Mouse (Mus musculus): Measurements from ENCODE around the gene Dnaaf3. TPM values are rescaled to one million over a fixed set of nuclear protein-coding genes. Genes with fewer than 3 reads are reported as not detected.

The Dnaaf3 gene
- polyA plus RNA-seq, 1 experiment from 2014 or later: 3.0 TPM

DNA sequence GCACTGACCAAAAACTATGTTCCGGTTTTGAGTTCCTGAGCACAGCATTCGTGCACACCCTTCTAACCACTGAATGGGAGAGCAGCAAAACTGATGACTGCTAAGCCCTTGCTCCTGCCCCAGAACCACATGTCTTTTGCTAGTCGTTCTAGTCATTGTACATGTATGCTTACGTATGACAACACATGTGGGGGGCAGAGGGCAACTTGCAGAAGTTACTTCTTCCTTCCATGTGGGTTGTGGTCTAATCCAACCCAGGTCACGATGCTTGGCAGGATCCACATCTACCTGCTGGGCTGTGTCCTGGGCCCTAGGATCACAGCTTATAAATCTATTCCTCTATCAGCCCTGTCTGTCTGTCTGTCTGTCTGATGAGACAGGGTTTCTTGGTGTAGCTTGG is 28.4 kb downstream of the Dnaaf3 start:
- DNase-seq (ENCODE audit: low spot score): no peak
- Histone ChIP-seq H3K27ac (replicated peaks) (no peak overlapping the region), H3K9me3 (no peaks in the 10 kb centered on the region; the same call in 1 of the 2 replicates), H3K27me3 (replicated peaks; ENCODE audit: low read depth, poor library complexity, severe bottlenecking) (peaks cover 5% of the 10 kb centered on the region; the same call in 1 of the 2 replicates), H3K4me1 (peaks cover 25% of the 10 kb centered on the region), H3K4me3 (no peak overlapping the region), H3K36me3 (replicated peaks) (0 out of 2 replicates have a peak, but pooled peaks cover 3% of the 10 kb centered on the region)
- 90% methylated on average over 5 of the region's 5 CpGs for WGBS

DNA sequence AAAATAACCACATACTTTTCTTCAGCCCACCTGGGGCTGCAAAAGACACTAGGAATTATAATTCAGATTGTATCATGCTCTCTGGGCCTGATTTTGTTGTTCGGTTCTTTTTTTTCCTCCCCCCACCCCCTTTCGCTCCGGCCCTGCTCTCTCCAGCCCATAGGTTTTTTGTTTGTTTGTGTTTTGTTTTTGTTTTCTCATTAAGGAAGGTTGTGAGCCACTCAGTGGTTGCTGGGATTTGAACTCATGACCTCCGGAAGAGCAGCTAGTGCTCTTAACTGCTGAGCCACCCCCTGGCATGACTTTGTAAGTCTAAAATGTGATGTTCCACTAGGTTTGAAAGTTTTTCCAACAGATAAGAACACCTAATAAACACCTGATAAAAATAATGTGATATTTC is 29.2 kb downstream of the Dnaaf3 start:
- Histone ChIP-seq H3K9me3 (no peaks in the 10 kb centered on the region; the same call in 1 of the 2 replicates), H3K27me3 (replicated peaks; ENCODE audit: low read depth, poor library complexity, severe bottlenecking) (no peaks in the 10 kb centered on the region), H3K27ac (replicated peaks) (no peak overlapping the region), H3K36me3 (replicated peaks) (0 out of 2 replicates have a peak, but pooled peaks cover 4% of the 10 kb centered on the region), H3K4me1 (peaks cover 32% of the 10 kb centered on the region), H3K4me3 (no peak overlapping the region)
- 80% methylated on average over 4 of the region's 4 CpGs for WGBS
- DNase-seq (ENCODE audit: low spot score): no peak

DNA sequence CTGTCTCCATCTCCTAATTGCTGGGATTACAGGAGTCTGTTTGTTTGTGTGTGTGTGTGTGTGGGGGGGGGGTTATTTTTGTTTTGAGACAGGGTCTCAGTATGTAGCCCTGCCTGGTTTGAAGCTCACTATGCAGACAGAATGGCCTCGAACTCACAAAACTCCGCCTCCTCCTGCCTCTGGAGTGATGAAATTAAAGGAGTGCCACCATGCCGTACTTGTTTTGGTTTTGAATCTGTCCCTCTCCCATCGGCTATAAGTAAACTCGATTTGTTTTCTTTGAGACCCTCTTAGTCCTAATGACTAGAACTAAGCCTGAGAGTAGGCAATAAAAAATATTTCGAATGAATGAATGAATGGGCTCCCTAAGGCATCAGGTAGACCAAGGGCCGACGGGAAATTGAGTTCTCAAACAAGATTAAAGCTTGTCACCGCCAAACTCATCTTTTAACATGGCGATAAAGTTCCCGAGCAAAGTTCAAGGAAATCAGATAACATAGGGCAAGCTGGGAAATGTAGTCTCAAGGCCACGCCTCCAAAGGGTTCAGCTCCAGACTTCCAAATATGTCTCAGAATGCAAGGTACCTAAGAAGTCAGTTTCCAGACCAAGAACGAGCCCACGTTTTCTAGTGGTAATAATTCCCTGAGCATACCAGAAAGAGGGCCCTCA is 29.7 kb downstream of the Dnaaf3 start:
- Histone ChIP-seq H3K27ac (replicated peaks) (peak overlapping the region; percentile 93), H3K27me3 (replicated peaks; ENCODE audit: low read depth, poor library complexity, severe bottlenecking) (no peaks in the 10 kb centered on the region), H3K4me1 (peaks cover 35% of the 10 kb centered on the region), H3K9me3 (no peaks in the 10 kb centered on the region; the same call in 1 of the 2 replicates), H3K36me3 (replicated peaks) (peaks cover 6% of the 10 kb centered on the region), H3K4me3 (peak overlapping the region; percentile 97)
- peak; percentile 36 for DNase-seq (ENCODE audit: low spot score)
- WGBS: 12% methylated on average over 14 of the region's 14 CpGs

DNA sequence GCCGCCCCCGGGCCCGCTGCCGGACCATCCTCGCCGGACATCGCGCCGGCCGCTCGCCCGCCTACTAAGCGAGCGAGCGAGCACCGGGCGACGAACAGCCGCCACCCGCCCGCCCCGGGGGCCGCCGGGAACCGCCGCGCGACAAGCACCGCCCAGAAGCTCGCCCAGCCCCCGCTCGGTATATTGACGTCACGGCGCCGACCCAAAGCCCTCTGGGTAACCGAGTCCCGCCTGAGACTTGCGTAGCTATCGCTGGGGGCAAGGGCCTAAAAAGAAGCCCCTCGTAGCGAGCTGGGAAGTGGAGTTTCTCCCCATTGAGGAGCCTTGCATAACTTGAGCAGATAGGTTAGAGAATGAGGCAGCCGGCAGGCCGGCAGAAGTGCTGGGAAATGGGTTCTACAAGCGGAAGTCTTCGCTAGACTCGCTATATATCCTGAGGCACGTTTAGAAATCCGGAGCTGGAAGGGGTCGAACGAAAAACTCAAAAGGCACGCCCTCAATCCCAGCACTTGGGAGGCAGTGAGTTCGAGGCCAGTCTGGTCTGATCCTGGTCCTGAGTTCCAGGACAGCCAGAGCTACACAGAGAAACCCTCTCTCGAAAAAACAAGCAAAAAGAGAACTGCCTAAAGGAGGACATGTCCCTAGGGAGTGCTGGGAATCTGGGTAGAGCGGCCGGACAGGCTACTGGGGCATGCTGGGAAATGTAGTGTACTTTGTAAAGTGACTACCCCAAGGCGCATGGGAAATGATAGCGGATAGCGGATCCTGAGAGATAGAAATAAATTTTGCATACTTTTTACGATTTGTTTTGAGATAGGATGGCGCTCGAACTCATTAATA is 30.5 kb downstream of the Dnaaf3 start, which contains the start of gene Ppp1r12c:
Gene Ppp1r12c, minus strand, starts transcription at position 123 of the 840 bp plus-strand sequence.
- Histone ChIP-seq H3K4me1 (peaks cover 35% of the 10 kb centered on the region), H3K4me3 (peak within 1 kb of the TSS; percentile 97), H3K9me3 (no peaks in the 10 kb centered on the region; the same call in 1 of the 2 replicates), H3K27ac (replicated peaks) (peak within 1 kb of the TSS; percentile 93), H3K27me3 (replicated peaks; ENCODE audit: low read depth, poor library complexity, severe bottlenecking) (no peaks in the 10 kb centered on the region), H3K36me3 (replicated peaks) (peaks cover 14% of the 10 kb centered on the region)
- WGBS: under 1% methylated on average over 62 of the region's 62 CpGs
- peak; percentile 95 for DNase-seq (ENCODE audit: low spot score)

DNA sequence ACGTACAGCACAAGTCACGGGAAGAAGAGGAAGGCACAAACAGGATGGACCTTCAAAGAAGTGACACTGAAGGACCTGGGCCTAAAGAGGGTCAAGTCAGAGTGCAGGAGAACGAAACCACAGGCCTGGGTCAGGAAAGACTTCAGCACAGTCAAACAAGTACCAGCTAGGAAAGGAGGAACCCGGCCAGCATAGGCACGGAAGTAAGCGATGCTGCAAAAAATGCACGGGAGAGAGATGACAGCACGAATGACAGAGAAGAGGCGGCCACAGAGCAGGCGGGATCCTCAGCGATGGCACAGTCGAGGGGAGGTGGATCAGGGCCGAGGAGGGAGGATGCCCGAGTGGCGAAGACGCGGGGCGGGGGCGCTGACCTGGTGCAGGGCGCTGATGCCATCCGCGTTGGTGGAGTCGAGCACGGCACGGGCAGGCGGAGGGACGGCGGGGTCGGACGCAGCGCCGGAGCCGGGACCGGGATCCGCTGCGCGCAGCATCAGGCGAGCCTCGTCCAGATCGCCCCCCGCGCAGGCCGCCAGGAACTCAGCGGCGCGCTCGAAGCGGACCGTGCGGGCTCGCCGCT is 31.3 kb downstream of the Dnaaf3 start:
- under 1% methylated on average over 49 of the region's 52 CpGs for WGBS
- peaks cover 22% of the 10 kb centered on the region for H3K36me3 ChIP-seq (replicated peaks)
- H3K9me3 ChIP-seq: no peaks in the 10 kb centered on the region; the same call in 1 of the 2 replicates
- H3K4me3 ChIP-seq: peak overlapping the region; percentile 97
- peak overlapping the region; percentile 93 for H3K27ac ChIP-seq (replicated peaks)
- peak; percentile 55 for DNase-seq (ENCODE audit: low spot score)
- no peaks in the 10 kb centered on the region for H3K27me3 ChIP-seq (replicated peaks; ENCODE audit: low read depth, poor library complexity, severe bottlenecking)
- H3K4me1 ChIP-seq: peaks cover 35% of the 10 kb centered on the region

DNA sequence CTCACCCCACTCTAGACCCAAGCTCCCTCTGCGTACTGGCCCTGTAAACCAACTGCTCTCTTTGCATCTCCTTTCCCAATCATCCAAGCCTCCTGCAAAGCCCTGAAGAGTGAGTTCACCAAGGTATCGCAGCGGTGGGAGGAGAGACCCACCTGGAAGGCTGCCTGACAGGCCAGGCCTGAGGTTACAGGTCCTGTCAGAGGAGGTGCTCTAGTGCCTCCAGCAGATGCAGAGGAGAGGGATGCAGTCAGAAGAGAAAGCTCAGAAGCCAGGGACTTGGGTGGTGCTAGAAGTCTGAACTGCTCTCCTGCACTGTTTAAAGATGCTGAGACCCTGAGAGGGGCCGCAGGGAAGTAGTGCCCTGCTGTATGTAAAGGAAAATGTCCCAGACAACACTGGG is 33.2 kb downstream of the Dnaaf3 start:
- no peak for DNase-seq (ENCODE audit: low spot score)
- H3K27me3 ChIP-seq (replicated peaks; ENCODE audit: low read depth, poor library complexity, severe bottlenecking): no peaks in the 10 kb centered on the region
- H3K4me3 ChIP-seq: peak overlapping the region; percentile 97
- no peak overlapping the region for H3K27ac ChIP-seq (replicated peaks)
- H3K4me1 ChIP-seq: peaks cover 35% of the 10 kb centered on the region
- H3K36me3 ChIP-seq (replicated peaks): peaks cover 41% of the 10 kb centered on the region
- no peaks in the 10 kb centered on the region; the same call in 1 of the 2 replicates for H3K9me3 ChIP-seq
- WGBS: 89% methylated on average over 4 of the region's 4 CpGs

DNA sequence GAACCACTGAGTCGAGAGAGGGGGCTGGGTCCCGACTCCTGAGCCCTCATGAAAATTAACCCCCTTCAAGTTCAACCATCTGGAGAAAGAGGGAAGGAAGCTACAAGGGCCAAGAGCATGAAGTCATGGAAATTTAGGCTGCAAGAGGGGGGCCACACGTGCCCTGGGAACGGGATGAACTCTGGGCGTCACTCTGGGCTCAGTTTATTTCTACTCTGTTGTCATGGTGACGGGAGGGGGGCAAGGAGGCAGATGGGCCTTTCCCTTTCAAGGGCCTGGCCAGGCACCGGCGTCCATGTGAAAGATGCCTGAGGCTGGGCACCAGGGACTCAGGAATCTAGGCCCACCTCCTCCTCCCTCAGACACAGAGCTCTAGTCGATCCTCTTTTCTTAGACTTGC is 34.0 kb downstream of the Dnaaf3 start:
- Histone ChIP-seq H3K9me3 (no peaks in the 10 kb centered on the region; the same call in 1 of the 2 replicates), H3K36me3 (replicated peaks) (peaks cover 48% of the 10 kb centered on the region), H3K27ac (replicated peaks) (no peak overlapping the region), H3K27me3 (replicated peaks; ENCODE audit: low read depth, poor library complexity, severe bottlenecking) (no peaks in the 10 kb centered on the region), H3K4me3 (peak overlapping the region; percentile 97), H3K4me1 (peaks cover 35% of the 10 kb centered on the region)
- WGBS: 40% methylated on average over 9 of the region's 9 CpGs
- DNase-seq (ENCODE audit: low spot score): peak; percentile 61

DNA sequence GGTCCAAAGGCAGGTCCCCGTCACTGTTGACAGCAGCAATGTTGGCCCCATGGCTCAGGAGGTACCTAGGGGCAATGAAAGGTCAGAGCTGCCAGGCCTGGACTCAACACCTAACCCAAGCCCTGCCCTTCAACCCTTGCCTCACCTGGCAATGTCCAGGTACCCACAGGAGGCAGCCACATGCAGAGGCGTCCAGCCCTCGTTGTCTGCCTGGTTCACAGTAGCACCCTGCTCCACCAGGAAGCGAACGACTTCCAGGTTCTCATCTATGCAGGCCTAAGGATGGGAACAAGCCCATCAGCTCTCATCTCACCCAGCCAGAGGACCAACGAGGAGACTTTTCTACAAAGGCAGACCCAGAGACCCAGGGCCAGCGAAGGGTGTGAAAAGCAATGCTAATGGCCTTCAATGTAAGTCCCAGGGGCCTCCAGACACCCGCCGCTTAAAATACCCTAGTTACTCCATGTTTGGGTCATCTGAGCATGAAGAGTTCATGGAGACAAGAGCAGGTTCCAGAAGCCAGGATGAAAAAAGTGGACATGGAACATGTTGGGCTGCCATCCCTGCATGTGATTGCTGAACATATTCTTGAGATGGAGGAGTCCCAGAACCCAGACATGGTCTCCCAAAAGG is 34.9 kb downstream of the Dnaaf3 start:
- H3K27ac ChIP-seq (replicated peaks): no peak overlapping the region

DNA sequence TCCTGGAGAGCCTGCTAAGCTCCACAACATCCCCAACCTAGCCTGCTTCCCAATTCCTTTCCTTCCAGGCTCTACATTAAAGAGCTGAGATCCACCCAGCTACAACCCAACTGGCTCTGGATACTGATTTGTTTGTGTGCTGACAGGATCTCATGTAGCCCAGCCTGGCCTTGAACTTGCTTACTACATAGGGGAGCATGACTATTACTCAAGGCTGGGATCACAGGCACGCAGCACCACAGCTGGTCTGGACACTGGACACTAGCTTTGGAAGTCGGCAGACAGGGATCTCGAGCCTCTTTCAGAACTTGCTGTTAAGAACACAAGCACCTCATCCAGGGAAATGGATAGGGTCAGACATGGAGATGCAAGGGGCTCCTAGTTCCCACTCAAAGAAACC is 35.8 kb downstream of the Dnaaf3 start:
- Histone ChIP-seq H3K27ac (replicated peaks) (no peak overlapping the region), H3K4me1 (peaks cover 33% of the 10 kb centered on the region), H3K27me3 (replicated peaks; ENCODE audit: low read depth, poor library complexity, severe bottlenecking) (no peaks in the 10 kb centered on the region), H3K36me3 (replicated peaks) (peaks cover 66% of the 10 kb centered on the region), H3K4me3 (no peak overlapping the region), H3K9me3 (no peaks in the 10 kb centered on the region; the same call in 1 of the 2 replicates)
- 92% methylated on average over 3 of the region's 3 CpGs for WGBS
- DNase-seq (ENCODE audit: low spot score): no peak

More for the DNA sequence above, 34.9 kb downstream of the Dnaaf3 start:
- 94% methylated on average over 9 of the region's 9 CpGs for WGBS
- peaks cover 57% of the 10 kb centered on the region for H3K36me3 ChIP-seq (replicated peaks)
- H3K27me3 ChIP-seq (replicated peaks; ENCODE audit: low read depth, poor library complexity, severe bottlenecking): no peaks in the 10 kb centered on the region
- H3K4me1 ChIP-seq: peaks cover 35% of the 10 kb centered on the region
- DNase-seq (ENCODE audit: low spot score): no peak
- H3K4me3 ChIP-seq: no peak overlapping the region
- H3K9me3 ChIP-seq: no peaks in the 10 kb centered on the region; the same call in 1 of the 2 replicates

DNA sequence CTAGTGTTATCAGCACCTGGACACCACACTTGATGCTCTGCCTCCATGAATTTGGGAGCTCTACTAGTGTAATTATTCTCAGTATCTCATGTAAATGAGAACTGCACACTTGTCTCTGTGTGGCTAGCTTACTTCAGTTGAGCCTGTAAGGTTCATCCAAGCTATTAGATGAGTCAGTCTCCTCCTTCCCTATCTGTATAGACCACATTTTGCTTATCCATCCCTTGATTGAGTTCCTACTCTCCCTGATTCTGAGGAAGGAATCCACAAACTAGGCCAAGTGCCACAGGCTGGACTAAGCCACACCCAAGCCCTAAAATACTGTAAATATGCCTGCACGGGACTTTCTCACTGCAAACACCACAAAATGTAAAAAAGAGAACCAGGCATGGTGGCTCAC is 38.3 kb downstream of the Dnaaf3 start:
- H3K4me3 ChIP-seq: no peak overlapping the region
- H3K36me3 ChIP-seq (replicated peaks): peaks cover 90% of the 10 kb centered on the region
- no peaks in the 10 kb centered on the region for H3K9me3 ChIP-seq
- WGBS: 83% methylated on average over 1 of the region's 1 CpGs
- DNase-seq (ENCODE audit: low spot score): no peak
- no peak overlapping the region for H3K27ac ChIP-seq (replicated peaks)
- peaks cover 12% of the 10 kb centered on the region for H3K4me1 ChIP-seq
- H3K27me3 ChIP-seq (replicated peaks; ENCODE audit: low read depth, poor library complexity, severe bottlenecking): no peaks in the 10 kb centered on the region

DNA sequence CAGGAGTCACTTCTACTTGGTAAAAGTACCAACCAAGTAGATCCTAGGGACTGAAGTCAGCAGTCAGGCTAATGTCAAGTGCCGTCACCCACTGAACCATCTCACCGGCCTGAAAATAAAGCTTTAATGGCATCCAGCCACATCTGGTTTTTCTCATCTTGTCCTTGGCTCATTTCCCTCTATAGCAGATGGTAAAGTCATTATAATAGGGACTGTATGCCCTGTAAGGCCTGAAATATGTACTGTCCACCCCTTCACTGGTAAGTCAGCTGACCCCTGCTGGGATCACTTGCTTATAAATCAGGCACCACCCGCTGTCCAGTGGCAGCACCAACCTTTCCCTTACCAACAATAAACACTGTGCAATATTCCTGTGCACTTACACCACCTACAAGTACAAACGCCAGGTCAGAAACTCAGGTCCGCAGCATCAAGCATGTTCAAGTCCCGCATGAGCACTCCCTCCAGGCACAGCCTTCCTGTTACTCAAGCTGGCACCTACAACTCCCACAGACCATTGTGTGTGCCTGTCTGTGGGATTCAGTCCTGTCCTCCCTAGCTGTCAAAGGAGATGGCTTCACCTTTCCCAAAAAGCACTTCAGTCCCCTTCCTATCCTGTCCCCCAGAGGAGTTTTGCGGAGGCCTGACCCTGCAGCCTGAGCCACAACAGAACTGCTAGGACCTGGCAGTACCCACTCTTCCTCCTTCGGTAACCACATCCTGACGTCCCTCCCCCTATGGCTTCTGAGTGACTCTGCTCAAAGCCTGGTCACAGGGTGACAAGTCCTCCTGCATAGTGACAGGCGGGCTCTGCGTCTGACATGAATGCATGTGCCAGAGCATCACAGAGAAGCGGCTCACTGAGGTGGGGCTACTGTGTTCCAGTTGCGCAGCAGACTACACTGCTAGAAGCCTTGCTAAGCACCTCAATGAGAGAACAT is 39.7 kb downstream of the Dnaaf3 start:
- DNase-seq (ENCODE audit: low spot score): no peak
- Histone ChIP-seq H3K4me3 (no peak overlapping the region), H3K27ac (replicated peaks) (no peak overlapping the region), H3K9me3 (no peaks in the 10 kb centered on the region), H3K4me1 (no peaks in the 10 kb centered on the region), H3K27me3 (replicated peaks; ENCODE audit: low read depth, poor library complexity, severe bottlenecking) (no peaks in the 10 kb centered on the region), H3K36me3 (replicated peaks) (peaks cover 99% of the 10 kb centered on the region)
- 93% methylated on average over 13 of the region's 13 CpGs for WGBS
